Mouse (Mus musculus): ENCODE results near the gene Cog2. TPM values are rescaled to one million over a fixed set of nuclear protein-coding genes. Genes with fewer than 3 reads are reported as not detected.

The Cog2 gene
- polyA plus RNA-seq, 1 experiment from 2014 or later: 29.5 TPM

- Histone ChIP-seq H3K9ac (ENCODE audit: low read depth, low read length) (no peak overlapping the region), H3K27ac (ENCODE audit: low read depth, low read length) (no peak overlapping the region), H3K4me2 (no peak overlapping the region), H3K4me1 (replicated peaks; ENCODE audit: control insufficient read depth, insufficient read depth, low read length) (no peaks in the 10 kb centered on the region), H3K27me3 (replicated peaks; ENCODE audit: control insufficient read depth, insufficient read depth, low read length) (no peaks in the 10 kb centered on the region), H3K9me3 (ENCODE audit: control insufficient read depth, low read length) (no peaks in the 10 kb centered on the region), H3K4me3 (ENCODE audit: low read depth, low read length) (no peak overlapping the region), H3K36me3 (ENCODE audit: control insufficient read depth, insufficient read depth, low read length) (no peaks in the 10 kb centered on the region)
- DNase-seq (ENCODE audit: low spot score) (no peak), ATAC-seq (replicated peaks; ENCODE audit: low FRiP score) (no peak)
- 80% methylated on average over 6 of the region's 6 CpGs for WGBS
These were observed 30.8 kb upstream of the Cog2 start for GRCm38 (mm10) chr8:124489786-124490185.

DNA sequence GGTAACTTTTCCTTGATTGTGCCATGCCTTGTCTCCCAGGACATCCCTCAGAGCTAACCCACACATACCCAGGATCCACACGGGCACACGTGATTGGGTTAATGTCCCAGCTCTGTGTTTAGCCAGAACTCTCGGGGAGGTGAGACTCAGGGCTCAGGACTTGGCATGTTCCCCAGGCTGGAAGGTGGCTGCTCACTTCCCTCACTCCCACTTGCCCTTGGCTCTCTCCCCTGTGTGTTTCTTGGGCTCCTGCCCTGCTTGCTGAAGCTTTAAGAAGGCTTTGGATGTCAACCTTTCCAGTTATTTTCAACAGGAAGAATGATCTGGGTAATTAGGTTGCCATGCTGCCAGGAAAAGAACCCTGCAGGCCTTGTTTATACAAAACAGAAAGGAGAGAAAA lies 26.2 kb upstream of the Cog2 start:
- no peak overlapping the region for H3K9ac ChIP-seq (ENCODE audit: low read depth, low read length)
- no peak overlapping the region for H3K27ac ChIP-seq (ENCODE audit: low read depth, low read length)
- no peaks in the 10 kb centered on the region for H3K9me3 ChIP-seq (ENCODE audit: control insufficient read depth, low read length)
- H3K4me1 ChIP-seq (replicated peaks; ENCODE audit: control insufficient read depth, insufficient read depth, low read length): no peaks in the 10 kb centered on the region
- WGBS: 75% methylated on average over 3 of the region's 3 CpGs
- ATAC-seq (replicated peaks; ENCODE audit: low FRiP score) (no peak), DNase-seq (ENCODE audit: low spot score) (no peak)
- H3K36me3 ChIP-seq (ENCODE audit: control insufficient read depth, insufficient read depth, low read length): no peaks in the 10 kb centered on the region
- no peaks in the 10 kb centered on the region for H3K27me3 ChIP-seq (replicated peaks; ENCODE audit: control insufficient read depth, insufficient read depth, low read length)
- H3K4me2 ChIP-seq: no peak overlapping the region
- no peak overlapping the region for H3K4me3 ChIP-seq (ENCODE audit: low read depth, low read length)

DNA sequence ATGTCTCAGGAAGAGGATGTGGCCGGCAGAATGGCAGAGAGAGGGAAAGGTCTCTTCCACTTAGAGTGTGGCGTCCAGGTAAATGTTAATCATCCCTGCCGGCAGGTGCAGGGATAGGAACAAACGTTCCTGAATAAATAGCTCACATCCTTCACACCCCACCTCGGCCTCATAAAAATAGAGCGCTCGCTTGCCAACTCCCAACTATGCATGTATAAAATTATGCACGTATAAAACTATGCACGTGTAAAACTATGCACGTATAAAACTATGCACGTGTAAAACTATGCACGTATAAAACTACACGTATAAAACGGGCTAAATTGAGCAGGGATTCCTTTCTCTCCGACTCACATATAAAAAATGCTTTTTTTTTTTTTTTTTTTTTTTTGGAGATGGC lies 25.6 kb upstream of the Cog2 start:
- no peaks in the 10 kb centered on the region for H3K9me3 ChIP-seq (ENCODE audit: control insufficient read depth, low read length)
- no peaks in the 10 kb centered on the region for H3K27me3 ChIP-seq (replicated peaks; ENCODE audit: control insufficient read depth, insufficient read depth, low read length)
- 82% methylated on average over 15 of the region's 15 CpGs for WGBS
- no peaks in the 10 kb centered on the region for H3K36me3 ChIP-seq (ENCODE audit: control insufficient read depth, insufficient read depth, low read length)
- H3K4me2 ChIP-seq: no peak overlapping the region
- H3K4me1 ChIP-seq (replicated peaks; ENCODE audit: control insufficient read depth, insufficient read depth, low read length): no peaks in the 10 kb centered on the region
- no peak overlapping the region for H3K4me3 ChIP-seq (ENCODE audit: low read depth, low read length)
- no peak overlapping the region for H3K9ac ChIP-seq (ENCODE audit: low read depth, low read length)
- ATAC-seq (replicated peaks; ENCODE audit: low FRiP score) (no peak), DNase-seq (ENCODE audit: low spot score) (no peak)
- H3K27ac ChIP-seq (ENCODE audit: low read depth, low read length): no peak overlapping the region

- ATAC-seq (replicated peaks; ENCODE audit: low FRiP score) (no peak), DNase-seq (ENCODE audit: low spot score) (no peak)
- H3K4me2 ChIP-seq: no peak overlapping the region
- H3K27me3 ChIP-seq (replicated peaks; ENCODE audit: control insufficient read depth, insufficient read depth, low read length): no peaks in the 10 kb centered on the region
- no peaks in the 10 kb centered on the region for H3K4me1 ChIP-seq (replicated peaks; ENCODE audit: control insufficient read depth, insufficient read depth, low read length)
- no peaks in the 10 kb centered on the region for H3K9me3 ChIP-seq (ENCODE audit: control insufficient read depth, low read length)
- H3K4me3 ChIP-seq (ENCODE audit: low read depth, low read length): no peak overlapping the region
- no peak overlapping the region for H3K27ac ChIP-seq (ENCODE audit: low read depth, low read length)
- no peak overlapping the region for H3K9ac ChIP-seq (ENCODE audit: low read depth, low read length)
- WGBS: 75% methylated on average over 11 of the region's 11 CpGs
- H3K36me3 ChIP-seq (ENCODE audit: control insufficient read depth, insufficient read depth, low read length): no peaks in the 10 kb centered on the region
These were observed 24.9 kb upstream of the Cog2 start for GRCm38 (mm10) chr8:124495676-124496075.

- no peak for ATAC-seq (replicated peaks; ENCODE audit: low FRiP score)
- Histone ChIP-seq H3K4me3 (ENCODE audit: low read depth, low read length) (no peak overlapping the region), H3K9me3 (ENCODE audit: control insufficient read depth, low read length) (no peaks in the 10 kb centered on the region), H3K36me3 (ENCODE audit: control insufficient read depth, insufficient read depth, low read length) (no peaks in the 10 kb centered on the region), H3K9ac (ENCODE audit: low read depth, low read length) (no peak overlapping the region), H3K27ac (ENCODE audit: low read depth, low read length) (no peak overlapping the region), H3K4me2 (no peak overlapping the region), H3K4me1 (replicated peaks; ENCODE audit: control insufficient read depth, insufficient read depth, low read length) (no peaks in the 10 kb centered on the region), H3K27me3 (replicated peaks; ENCODE audit: control insufficient read depth, insufficient read depth, low read length) (no peaks in the 10 kb centered on the region)
- no peak for DNase-seq (ENCODE audit: low spot score)
- WGBS: 72% methylated on average over 4 of the region's 4 CpGs
These were observed 24.3 kb upstream of the Cog2 start for GRCm38 (mm10) chr8:124496266-124496665.

DNA sequence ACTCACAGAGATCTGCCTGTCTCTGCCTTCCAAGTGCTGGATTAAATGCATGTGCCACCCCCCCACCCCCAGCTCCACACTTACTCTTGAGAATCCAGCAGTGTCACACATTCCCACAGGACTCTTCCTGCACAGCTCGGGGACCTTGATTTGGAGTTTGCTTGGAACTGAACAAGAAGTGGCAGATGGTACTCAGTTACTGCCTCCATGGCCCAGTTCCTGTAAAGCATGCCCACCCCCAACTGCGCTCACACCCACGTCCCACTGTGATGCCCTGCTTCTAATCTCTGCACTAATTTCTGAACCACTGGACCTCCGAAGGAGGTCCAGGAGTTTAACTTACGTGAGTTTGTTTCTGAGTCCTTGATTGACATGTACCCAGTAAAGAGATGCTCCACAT lies 23.7 kb upstream of the Cog2 start:
- no peaks in the 10 kb centered on the region for H3K9me3 ChIP-seq (ENCODE audit: control insufficient read depth, low read length)
- no peak overlapping the region for H3K4me3 ChIP-seq (ENCODE audit: low read depth, low read length)
- ATAC-seq (replicated peaks; ENCODE audit: low FRiP score) (no peak), DNase-seq (ENCODE audit: low spot score) (no peak)
- no peak overlapping the region for H3K27ac ChIP-seq (ENCODE audit: low read depth, low read length)
- no peak overlapping the region for H3K9ac ChIP-seq (ENCODE audit: low read depth, low read length)
- H3K36me3 ChIP-seq (ENCODE audit: control insufficient read depth, insufficient read depth, low read length): no peaks in the 10 kb centered on the region
- H3K4me1 ChIP-seq (replicated peaks; ENCODE audit: control insufficient read depth, insufficient read depth, low read length): no peaks in the 10 kb centered on the region
- H3K27me3 ChIP-seq (replicated peaks; ENCODE audit: control insufficient read depth, insufficient read depth, low read length): no peaks in the 10 kb centered on the region
- no peak overlapping the region for H3K4me2 ChIP-seq
- WGBS: 86% methylated on average over 5 of the region's 5 CpGs

GRCm38 (mm10) chr8:124498398-124498797 lies 22.2 kb upstream of the Cog2 start:
- Histone ChIP-seq H3K4me1 (replicated peaks; ENCODE audit: control insufficient read depth, insufficient read depth, low read length) (no peaks in the 10 kb centered on the region), H3K36me3 (ENCODE audit: control insufficient read depth, insufficient read depth, low read length) (no peaks in the 10 kb centered on the region), H3K4me2 (no peak overlapping the region), H3K9ac (ENCODE audit: low read depth, low read length) (no peak overlapping the region), H3K27ac (ENCODE audit: low read depth, low read length) (no peak overlapping the region), H3K9me3 (ENCODE audit: control insufficient read depth, low read length) (no peaks in the 10 kb centered on the region), H3K4me3 (ENCODE audit: low read depth, low read length) (no peak overlapping the region), H3K27me3 (replicated peaks; ENCODE audit: control insufficient read depth, insufficient read depth, low read length) (no peaks in the 10 kb centered on the region)
- DNase-seq (ENCODE audit: low spot score) (no peak), ATAC-seq (replicated peaks; ENCODE audit: low FRiP score) (no peak)

- H3K4me1 ChIP-seq (replicated peaks; ENCODE audit: control insufficient read depth, insufficient read depth, low read length): no peaks in the 10 kb centered on the region
- no peak overlapping the region for H3K9ac ChIP-seq (ENCODE audit: low read depth, low read length)
- no peaks in the 10 kb centered on the region for H3K27me3 ChIP-seq (replicated peaks; ENCODE audit: control insufficient read depth, insufficient read depth, low read length)
- no peaks in the 10 kb centered on the region for H3K9me3 ChIP-seq (ENCODE audit: control insufficient read depth, low read length)
- ATAC-seq (replicated peaks; ENCODE audit: low FRiP score): no peak
- no peak overlapping the region for H3K4me2 ChIP-seq
- no peak for DNase-seq (ENCODE audit: low spot score)
- H3K27ac ChIP-seq (ENCODE audit: low read depth, low read length): no peak overlapping the region
- H3K36me3 ChIP-seq (ENCODE audit: control insufficient read depth, insufficient read depth, low read length): no peaks in the 10 kb centered on the region
- H3K4me3 ChIP-seq (ENCODE audit: low read depth, low read length): no peak overlapping the region
- WGBS: 48% methylated on average over 7 of the region's 7 CpGs
These were observed 21.2 kb upstream of the Cog2 start for GRCm38 (mm10) chr8:124499236-124499937.

- no peak for DNase-seq (ENCODE audit: low spot score)
- WGBS: 75% methylated on average over 5 of the region's 5 CpGs
These were observed 20.7 kb upstream of the Cog2 start for GRCm38 (mm10) chr8:124499938-124500239.

More at GRCm38 (mm10) chr8:124499938-124500239, 20.7 kb upstream of the Cog2 start:
- no peak overlapping the region for H3K4me2 ChIP-seq
- no peaks in the 10 kb centered on the region for H3K4me1 ChIP-seq (replicated peaks; ENCODE audit: control insufficient read depth, insufficient read depth, low read length)
- H3K9me3 ChIP-seq (ENCODE audit: control insufficient read depth, low read length): no peaks in the 10 kb centered on the region
- no peak overlapping the region for H3K4me3 ChIP-seq (ENCODE audit: low read depth, low read length)
- no peaks in the 10 kb centered on the region for H3K36me3 ChIP-seq (ENCODE audit: control insufficient read depth, insufficient read depth, low read length)
- no peaks in the 10 kb centered on the region for H3K27me3 ChIP-seq (replicated peaks; ENCODE audit: control insufficient read depth, insufficient read depth, low read length)
- no peak for ATAC-seq (replicated peaks; ENCODE audit: low FRiP score)
- H3K9ac ChIP-seq (ENCODE audit: low read depth, low read length): no peak overlapping the region
- H3K27ac ChIP-seq (ENCODE audit: low read depth, low read length): no peak overlapping the region
